9 mouse cellular contexts compared by ENCODE assay signal in the genomic region with DNA sequence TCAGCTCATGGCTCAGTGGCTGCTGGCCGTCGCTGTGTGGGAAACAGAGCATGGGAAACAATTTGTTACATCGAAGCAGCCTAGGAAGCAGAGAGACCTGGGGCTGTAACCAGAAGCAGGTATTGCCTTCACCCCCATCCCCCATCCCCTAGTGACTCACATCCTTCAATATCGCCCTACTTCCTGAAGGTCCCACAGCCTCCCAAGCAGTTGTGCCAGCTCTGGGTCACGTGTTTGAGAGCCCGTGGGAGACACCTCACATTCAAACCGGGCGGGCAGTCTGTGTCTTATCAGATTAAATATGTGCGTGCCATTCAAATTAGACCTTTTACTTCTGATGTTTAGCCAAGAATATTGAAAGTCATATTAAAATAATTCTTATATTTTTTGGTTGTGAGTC. TPM values are rescaled to one million over a fixed set of nuclear protein-coding genes. Genes with fewer than 3 reads are reported as not detected.
DNase-seq lines count a peak whose midpoint lies in the region; ATAC-seq lines count a peak whose summit lies in the region.
"Had no signal": no experiment of that assay in that cellular context is flagged by ENCODE, and none has a peak within 500 bp of the region (broad histone marks: within the 10 kb centered on the region; RNA-seq: fewer than 3 reads in every experiment).

No protein-coding gene starts in this region.

- no peaks in the 10 kb centered on the region for H3K36me3 ChIP-seq in limb, embryonic 10.5 days
- H3K36me3 ChIP-seq: liver, embryonic 13.5 days had no signal

- no peak overlapping the region for H3K27ac ChIP-seq in limb, embryonic 10.5 days
- H3K27ac ChIP-seq: liver, embryonic 13.5 days had no signal

- ATAC-seq in cerebellum, adult (ENCODE audit: insufficient number of reproducible peaks, low FRiP score, low TSS enrichment) = no peak

- no peaks in the 10 kb centered on the region for H3K9me3 ChIP-seq in limb, embryonic 10.5 days (replicated peaks)
- H3K9me3 ChIP-seq: liver, embryonic 13.5 days had no signal

- peak; percentile 64 to 88 for DNase-seq in adrenal gland, adult (ENCODE audit: inconsistent age in 2 of 2, low spot score in 1 of 2)
- DNase-seq in adrenal gland, postnatal 4 days (ENCODE audit: low spot score in 2 of 2) = no peak
- peak; percentile 91 for DNase-seq in 416B (ENCODE audit: low read depth)
- peak; percentile 19 for DNase-seq in heart, adult 8-10 months (ENCODE audit: low spot score)
- DNase-seq in lung, adult 18-20 months = peak; percentile 39 to 49
- no peak for DNase-seq in limb, embryonic 10.5 days (ENCODE audit: low spot score)
- no peak for DNase-seq in right cerebral cortex, postnatal 4 days
- DNase-seq: liver, embryonic 13.5 days had no signal

- WGBS in limb, embryonic 10.5 days = 84% methylated on average over 9 of the region's 9 CpGs

- H3K4me3 ChIP-seq in limb, embryonic 10.5 days = no peak overlapping the region
- H3K4me3 ChIP-seq: liver, embryonic 13.5 days had no signal

- H3K27me3 ChIP-seq in limb, embryonic 10.5 days (ENCODE audit: low read depth, poor library complexity, severe bottlenecking) = no peaks in the 10 kb centered on the region
- H3K27me3 ChIP-seq: liver, embryonic 13.5 days had no signal

- 0 out of 2 replicates have a peak, but pooled peaks cover 4% of the 10 kb centered on the region for H3K4me1 ChIP-seq in limb, embryonic 10.5 days
- H3K4me1 ChIP-seq: liver, embryonic 13.5 days had no signal

RNA-seq across cellular contexts. Expression of a gene that starts 34.8 kb away (rescaled TPM):
- 10 to 100 TPM; 35.1 to 35.2 TPM for total RNA-seq in adrenal gland, postnatal 4 days (2021)
- total RNA-seq in heart, adult 8-10 months (2022) = 1 to 10 TPM; 1.8 to 3.7 (median 2.3) TPM
- polyA plus RNA-seq in limb, embryonic 10.5 days (2016; fragmentation: Nextera tagmentation; extraction: Ambion mirVana) = 128 and 145 TPM in 2 replicates

RNA-seq across cellular contexts. Expression of a gene that starts 34.9 kb away (rescaled TPM):
- total RNA-seq in adrenal gland, postnatal 4 days (2021) = 10 to 100 TPM; 18.0 to 21.7 TPM
- 1 to 10 TPM; 1.4 to 2.0 (median 1.7) TPM for total RNA-seq in heart, adult 8-10 months (2022)
- 8.9 and 11.4 TPM in 2 replicates for polyA plus RNA-seq in limb, embryonic 10.5 days (2016; fragmentation: Nextera tagmentation; extraction: Ambion mirVana)

Comparison
In these comparisons a context has a peak if more than half of its experiments do, and no peak if none do; other contexts are left out.
1. DNase-seq: peak in adrenal gland, adult (2 of 2), 416B (single experiment), heart, adult 8-10 months (single experiment) and lung, adult 18-20 months (2 of 2); none in adrenal gland, postnatal 4 days (0 of 2), limb, embryonic 10.5 days (single experiment) and right cerebral cortex, postnatal 4 days (single experiment).
2. RNA of a gene that starts 34.8 kb away (total RNA-seq): 35.1 to 35.2 TPM in adrenal gland, postnatal 4 days; 1.8 to 3.7 TPM in heart, adult 8-10 months; every median in the first group is over 4 times any median in the second.
3. RNA of a gene that starts 34.9 kb away (total RNA-seq): 18.0 to 21.7 TPM in adrenal gland, postnatal 4 days; 1.4 to 2.0 TPM in heart, adult 8-10 months; every median in the first group is over 4 times any median in the second.